Mouse (Mus musculus): ENCODE data around the gene Id2. TPM values are rescaled to one million over a fixed set of nuclear protein-coding genes. Genes with fewer than 3 reads are reported as not detected.
A peak's percentile ranks its signal among the peaks of the same experiment; 100 is the strongest.

Id2 gene
- 188 and 198 TPM in 2 replicates for polyA plus RNA-seq (2014; fragmentation: Nextera tagmentation; extraction: Ambion mirVana)

DNA sequence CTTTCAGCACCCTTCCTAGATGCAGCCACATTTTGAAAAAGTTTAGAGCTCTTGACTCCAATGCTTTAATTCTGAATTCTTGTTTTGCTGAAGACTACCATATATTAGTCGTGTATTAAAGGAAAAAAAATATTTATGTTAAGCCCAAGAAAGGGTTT, at the start of gene Id2:
Gene Id2 (minus strand): TSS at position 89 of the 158 bp plus-strand sequence.
- Histone ChIP-seq H3K36me3 (ENCODE audit: control insufficient read depth, insufficient read depth, low read length) (no peaks in the 10 kb centered on the region), H3K4me1 (replicated peaks; ENCODE audit: control insufficient read depth, insufficient read depth, low read length) (peaks cover 39% of the 10 kb centered on the region), H3K4me3 (ENCODE audit: low read depth, low read length) (peak within 1 kb of the TSS; percentile 71), H3K9me3 (ENCODE audit: control insufficient read depth, low read length) (no peaks in the 10 kb centered on the region), H3K27me3 (ENCODE audit: control insufficient read depth, insufficient read depth, low read length) (peaks cover 5% of the 10 kb centered on the region), H3K9ac (ENCODE audit: low read length) (peak within 1 kb of the TSS; percentile 82), H3K4me2 (ENCODE audit: low read depth, low read length, severe bottlenecking) (peak within 1 kb of the TSS; percentile 92), H3K27ac (ENCODE audit: low read depth, low read length) (peak within 1 kb of the TSS; percentile 92)
- no peak for ATAC-seq (replicated peaks; ENCODE audit: low FRiP score)
- DNase-seq (ENCODE audit: low spot score), result no peak
- 5% methylated on average over 1 of the region's 1 CpGs for WGBS

DNA sequence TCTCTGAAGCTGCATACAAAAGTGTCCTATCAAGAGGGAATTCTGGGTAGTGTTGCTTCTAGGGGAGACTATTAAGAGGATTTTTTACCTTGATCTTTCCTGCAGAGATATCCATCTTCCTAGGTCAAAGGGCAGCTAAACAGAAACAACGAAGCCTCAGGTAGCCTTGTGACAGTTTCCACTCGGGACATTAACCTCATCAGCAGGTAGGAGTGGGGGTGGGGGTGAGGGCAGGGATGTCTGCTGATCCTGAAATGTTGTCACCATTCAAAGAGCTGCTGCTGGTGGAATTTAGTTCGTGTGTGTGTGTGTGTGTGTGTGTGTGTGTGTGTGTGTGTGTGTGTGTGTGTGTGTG, 48.4 kb upstream of the Id2 start:
- WGBS, result 82% methylated on average over 3 of the region's 3 CpGs
- H3K4me2 ChIP-seq (ENCODE audit: low read depth, low read length, severe bottlenecking), result no peak overlapping the region
- H3K27ac ChIP-seq (ENCODE audit: low read depth, low read length), result no peak overlapping the region
- no peak overlapping the region for H3K9ac ChIP-seq (ENCODE audit: low read length)
- no peak overlapping the region for H3K4me3 ChIP-seq (ENCODE audit: low read depth, low read length)
- ATAC-seq (replicated peaks; ENCODE audit: low FRiP score), result no peak
- DNase-seq (ENCODE audit: low spot score), result no peak
- H3K36me3 ChIP-seq (ENCODE audit: control insufficient read depth, insufficient read depth, low read length), result no peaks in the 10 kb centered on the region
- H3K27me3 ChIP-seq (ENCODE audit: control insufficient read depth, insufficient read depth, low read length), result no peaks in the 10 kb centered on the region
- H3K9me3 ChIP-seq (ENCODE audit: control insufficient read depth, low read length), result no peaks in the 10 kb centered on the region
- H3K4me1 ChIP-seq (replicated peaks; ENCODE audit: control insufficient read depth, insufficient read depth, low read length), result 0 out of 2 replicates have a peak, but pooled peaks cover 3% of the 10 kb centered on the region

DNA sequence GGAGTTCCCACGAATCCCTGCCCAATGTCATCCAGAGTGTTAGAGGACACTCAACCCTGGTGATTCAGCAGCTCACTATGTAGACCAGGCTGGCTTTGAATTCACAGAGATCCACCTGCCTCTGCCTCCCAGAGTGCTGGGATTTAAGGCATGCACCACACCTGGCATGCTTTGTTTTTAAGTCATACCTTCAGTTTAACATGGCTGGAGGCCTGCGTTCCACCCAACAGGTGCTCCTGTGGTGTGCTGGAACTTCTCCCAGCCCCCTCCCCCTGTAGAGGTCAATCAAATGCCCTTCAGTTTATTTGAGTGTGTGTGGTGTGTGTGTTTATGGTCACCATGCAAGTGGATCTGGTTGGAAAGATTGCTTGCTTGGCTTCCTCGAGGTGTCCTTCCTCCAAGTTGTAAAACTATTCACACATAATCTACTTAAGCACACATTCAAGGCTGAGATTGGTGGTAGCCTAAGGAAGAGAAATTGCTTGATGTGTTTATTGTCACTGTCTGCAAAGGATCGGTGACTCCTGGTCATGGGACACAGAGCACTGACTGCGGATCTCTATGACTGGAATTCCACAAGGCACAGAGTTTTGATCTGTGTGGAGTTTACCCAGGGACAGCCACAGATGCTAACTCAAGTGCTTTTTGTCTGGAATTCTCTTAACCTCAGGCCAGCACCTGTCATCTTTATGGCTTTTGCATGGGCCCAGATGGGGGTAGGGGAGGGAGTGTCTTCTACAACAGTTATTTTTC, 47.8 kb upstream of the Id2 start:
- Histone ChIP-seq H3K27me3 (ENCODE audit: control insufficient read depth, insufficient read depth, low read length) (no peaks in the 10 kb centered on the region), H3K36me3 (ENCODE audit: control insufficient read depth, insufficient read depth, low read length) (no peaks in the 10 kb centered on the region), H3K4me1 (replicated peaks; ENCODE audit: control insufficient read depth, insufficient read depth, low read length) (0 out of 2 replicates have a peak, but pooled peaks cover 3% of the 10 kb centered on the region), H3K9ac (ENCODE audit: low read length) (no peak overlapping the region), H3K9me3 (ENCODE audit: control insufficient read depth, low read length) (no peaks in the 10 kb centered on the region), H3K4me2 (ENCODE audit: low read depth, low read length, severe bottlenecking) (no peak overlapping the region), H3K4me3 (ENCODE audit: low read depth, low read length) (no peak overlapping the region), H3K27ac (ENCODE audit: low read depth, low read length) (no peak overlapping the region)
- ATAC-seq (replicated peaks; ENCODE audit: low FRiP score) (no peak), DNase-seq (ENCODE audit: low spot score) (no peak)
- 93% methylated on average over 5 of the region's 5 CpGs for WGBS

DNA sequence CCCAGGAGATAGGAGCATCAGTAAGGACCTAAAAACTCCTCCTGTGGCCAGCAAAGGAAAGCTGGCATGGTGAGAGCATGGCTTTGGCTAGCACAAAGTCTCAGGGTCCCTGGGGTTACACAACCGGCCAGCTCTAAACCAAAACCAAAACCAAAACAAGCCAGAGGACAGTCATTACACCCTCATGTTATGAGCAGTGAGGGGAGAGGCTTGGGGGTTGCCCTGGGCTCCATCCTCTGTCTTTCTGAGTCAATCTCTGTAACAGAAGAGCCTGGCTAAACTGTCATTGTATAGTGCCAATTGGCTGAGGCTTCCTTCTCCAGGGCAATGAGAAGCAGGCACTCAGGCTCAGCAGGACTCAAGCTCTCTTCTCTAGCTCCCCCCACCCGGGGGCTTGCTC, 46.6 kb upstream of the Id2 start:
- Histone ChIP-seq H3K27ac (ENCODE audit: low read depth, low read length) (no peak overlapping the region), H3K4me3 (ENCODE audit: low read depth, low read length) (no peak overlapping the region), H3K4me2 (ENCODE audit: low read depth, low read length, severe bottlenecking) (no peak overlapping the region), H3K9ac (ENCODE audit: low read length) (no peak overlapping the region), H3K27me3 (ENCODE audit: control insufficient read depth, insufficient read depth, low read length) (no peaks in the 10 kb centered on the region), H3K9me3 (ENCODE audit: control insufficient read depth, low read length) (no peaks in the 10 kb centered on the region), H3K36me3 (ENCODE audit: control insufficient read depth, insufficient read depth, low read length) (no peaks in the 10 kb centered on the region), H3K4me1 (replicated peaks; ENCODE audit: control insufficient read depth, insufficient read depth, low read length) (0 out of 2 replicates have a peak, but pooled peaks cover 3% of the 10 kb centered on the region)
- 52% methylated on average over 2 of the region's 2 CpGs for WGBS
- no peak for DNase-seq (ENCODE audit: low spot score)
- no peak for ATAC-seq (replicated peaks; ENCODE audit: low FRiP score)

DNA sequence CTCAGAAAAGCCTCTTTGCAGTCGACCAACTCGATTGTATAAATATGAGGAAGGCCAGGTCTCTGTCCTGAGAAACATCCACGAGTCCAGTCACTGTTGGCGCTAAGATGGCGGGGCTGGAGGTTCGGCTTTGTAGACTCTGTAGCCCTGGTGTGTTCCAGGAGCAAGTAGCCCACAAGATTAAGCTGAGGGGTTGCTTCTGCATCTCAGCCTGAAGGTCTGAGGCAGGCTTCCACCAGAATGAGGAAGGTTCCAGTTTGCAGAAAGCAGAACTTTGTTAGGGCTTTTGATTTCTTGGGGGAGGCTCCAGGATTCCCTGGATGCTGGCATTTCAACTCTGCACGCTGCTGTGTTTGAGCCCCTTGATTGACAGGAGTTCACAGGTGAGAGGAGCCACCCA, 45.3 kb upstream of the Id2 start:
- Histone ChIP-seq H3K27ac (ENCODE audit: low read depth, low read length) (no peak overlapping the region), H3K9ac (ENCODE audit: low read length) (no peak overlapping the region), H3K27me3 (ENCODE audit: control insufficient read depth, insufficient read depth, low read length) (no peaks in the 10 kb centered on the region), H3K36me3 (ENCODE audit: control insufficient read depth, insufficient read depth, low read length) (no peaks in the 10 kb centered on the region), H3K4me2 (ENCODE audit: low read depth, low read length, severe bottlenecking) (no peak overlapping the region), H3K9me3 (ENCODE audit: control insufficient read depth, low read length) (no peaks in the 10 kb centered on the region), H3K4me3 (ENCODE audit: low read depth, low read length) (no peak overlapping the region), H3K4me1 (replicated peaks; ENCODE audit: control insufficient read depth, insufficient read depth, low read length) (0 out of 2 replicates have a peak, but pooled peaks cover 3% of the 10 kb centered on the region)
- 77% methylated on average over 7 of the region's 7 CpGs for WGBS
- no peak for DNase-seq (ENCODE audit: low spot score)
- no peak for ATAC-seq (replicated peaks; ENCODE audit: low FRiP score)

DNA sequence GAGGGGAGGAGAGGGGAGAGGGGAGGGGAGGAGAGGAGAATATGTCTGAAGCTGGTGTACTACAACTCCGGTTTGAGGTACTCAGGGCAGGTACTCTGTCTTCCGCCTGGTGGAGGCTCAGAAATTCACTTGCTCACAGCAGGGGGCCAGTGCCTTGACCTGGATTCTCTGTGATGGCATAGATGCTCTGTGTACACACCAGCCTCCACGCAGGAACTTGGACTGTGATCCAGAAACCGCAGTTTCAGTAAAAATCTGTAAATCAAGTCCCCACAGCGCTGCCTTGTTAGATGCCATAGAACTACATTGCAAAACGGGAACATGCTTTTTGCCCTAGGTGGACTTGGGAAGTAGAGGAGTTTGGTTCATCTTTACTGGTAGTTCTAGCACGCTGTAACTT, 44.4 kb upstream of the Id2 start:
- Histone ChIP-seq H3K4me3 (ENCODE audit: low read depth, low read length) (no peak overlapping the region), H3K4me2 (ENCODE audit: low read depth, low read length, severe bottlenecking) (no peak overlapping the region), H3K9ac (ENCODE audit: low read length) (no peak overlapping the region), H3K27ac (ENCODE audit: low read depth, low read length) (no peak overlapping the region), H3K27me3 (ENCODE audit: control insufficient read depth, insufficient read depth, low read length) (no peaks in the 10 kb centered on the region), H3K4me1 (replicated peaks; ENCODE audit: control insufficient read depth, insufficient read depth, low read length) (0 out of 2 replicates have a peak, but pooled peaks cover 3% of the 10 kb centered on the region), H3K36me3 (ENCODE audit: control insufficient read depth, insufficient read depth, low read length) (no peaks in the 10 kb centered on the region), H3K9me3 (ENCODE audit: control insufficient read depth, low read length) (no peaks in the 10 kb centered on the region)
- DNase-seq (ENCODE audit: low spot score) (no peak), ATAC-seq (replicated peaks; ENCODE audit: low FRiP score) (no peak)
- WGBS, result 69% methylated on average over 7 of the region's 7 CpGs

DNA sequence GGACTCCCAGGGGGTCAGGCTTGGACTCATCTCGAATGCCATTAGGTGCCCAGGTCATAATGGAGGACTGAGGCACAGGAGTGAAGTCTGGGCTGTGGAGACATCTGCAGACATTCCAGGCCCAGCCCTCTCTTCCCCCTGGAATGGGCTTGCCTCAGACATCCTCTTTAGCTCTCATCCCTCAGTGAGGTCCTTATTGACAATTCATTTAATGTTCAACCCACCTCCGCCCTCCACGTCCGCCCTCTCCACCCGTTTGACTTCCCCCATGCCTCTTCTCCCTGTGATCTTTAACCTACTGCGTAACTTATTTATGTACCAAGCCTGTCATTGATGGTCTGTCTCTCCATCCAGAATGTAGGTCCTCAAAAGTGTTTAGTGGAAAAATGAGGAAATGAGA, 43.2 kb upstream of the Id2 start:
- Histone ChIP-seq H3K27me3 (ENCODE audit: control insufficient read depth, insufficient read depth, low read length) (no peaks in the 10 kb centered on the region), H3K4me2 (ENCODE audit: low read depth, low read length, severe bottlenecking) (no peak overlapping the region), H3K9ac (ENCODE audit: low read length) (no peak overlapping the region), H3K4me3 (ENCODE audit: low read depth, low read length) (no peak overlapping the region), H3K36me3 (ENCODE audit: control insufficient read depth, insufficient read depth, low read length) (no peaks in the 10 kb centered on the region), H3K4me1 (replicated peaks; ENCODE audit: control insufficient read depth, insufficient read depth, low read length) (0 out of 2 replicates have a peak, but pooled peaks cover 3% of the 10 kb centered on the region), H3K27ac (ENCODE audit: low read depth, low read length) (no peak overlapping the region), H3K9me3 (ENCODE audit: control insufficient read depth, low read length) (no peaks in the 10 kb centered on the region)
- no peak for DNase-seq (ENCODE audit: low spot score)
- WGBS, result 85% methylated on average over 6 of the region's 6 CpGs
- ATAC-seq (replicated peaks; ENCODE audit: low FRiP score), result no peak

DNA sequence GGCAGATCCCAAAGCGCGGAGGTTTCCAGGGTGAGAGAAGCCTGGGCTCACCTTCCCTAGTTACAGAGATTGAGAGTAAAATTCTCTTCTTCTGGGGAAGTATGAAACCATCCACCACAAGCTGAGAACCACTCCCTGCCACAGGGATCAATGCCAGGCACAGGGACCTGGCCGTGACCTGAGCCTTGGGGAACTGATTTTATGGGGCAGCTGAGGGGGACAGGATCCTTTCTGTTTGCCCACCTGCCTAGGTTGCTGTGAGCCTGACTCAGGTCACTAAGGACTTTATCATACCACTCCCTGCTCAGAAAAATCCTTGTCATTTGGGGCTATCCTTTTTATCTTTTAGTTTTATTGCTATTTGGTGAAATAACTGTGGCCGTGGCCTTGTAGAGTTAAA, 41.7 kb upstream of the Id2 start:
- DNase-seq (ENCODE audit: low spot score) (no peak), ATAC-seq (replicated peaks; ENCODE audit: low FRiP score) (no peak)
- no peaks in the 10 kb centered on the region for H3K27me3 ChIP-seq (ENCODE audit: control insufficient read depth, insufficient read depth, low read length)
- H3K27ac ChIP-seq (ENCODE audit: low read depth, low read length), result no peak overlapping the region
- H3K4me3 ChIP-seq (ENCODE audit: low read depth, low read length), result no peak overlapping the region
- no peak overlapping the region for H3K4me2 ChIP-seq (ENCODE audit: low read depth, low read length, severe bottlenecking)
- H3K36me3 ChIP-seq (ENCODE audit: control insufficient read depth, insufficient read depth, low read length), result no peaks in the 10 kb centered on the region
- 0 out of 2 replicates have a peak, but pooled peaks cover 3% of the 10 kb centered on the region for H3K4me1 ChIP-seq (replicated peaks; ENCODE audit: control insufficient read depth, insufficient read depth, low read length)
- no peaks in the 10 kb centered on the region for H3K9me3 ChIP-seq (ENCODE audit: control insufficient read depth, low read length)
- WGBS, result 96% methylated on average over 4 of the region's 4 CpGs
- H3K9ac ChIP-seq (ENCODE audit: low read length), result no peak overlapping the region

DNA sequence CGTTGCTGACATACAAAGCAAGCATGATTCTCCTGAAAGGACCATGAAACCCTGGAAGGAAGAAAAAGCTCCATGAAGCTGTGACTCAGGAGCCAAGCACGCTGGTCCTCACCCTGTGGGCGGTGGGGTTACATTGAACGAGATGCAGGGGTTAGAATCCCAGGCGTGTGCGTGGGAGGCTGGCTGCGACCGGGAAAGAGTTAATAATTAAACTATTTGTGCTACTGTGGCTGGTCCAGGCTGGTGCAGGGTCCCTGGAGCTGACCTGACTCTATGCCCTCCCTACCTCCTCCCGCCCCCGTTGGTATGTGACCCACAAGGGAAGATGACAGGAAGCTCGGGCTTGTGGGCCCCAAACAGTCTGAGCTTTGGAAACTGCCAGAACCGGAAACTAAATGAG, 35.1 kb upstream of the Id2 start:
- H3K27ac ChIP-seq (ENCODE audit: low read depth, low read length), result no peak overlapping the region
- H3K4me3 ChIP-seq (ENCODE audit: low read depth, low read length), result no peak overlapping the region
- H3K36me3 ChIP-seq (ENCODE audit: control insufficient read depth, insufficient read depth, low read length), result no peaks in the 10 kb centered on the region
- H3K4me2 ChIP-seq (ENCODE audit: low read depth, low read length, severe bottlenecking), result no peak overlapping the region
- no peaks in the 10 kb centered on the region for H3K27me3 ChIP-seq (ENCODE audit: control insufficient read depth, insufficient read depth, low read length)
- no peak overlapping the region for H3K9ac ChIP-seq (ENCODE audit: low read length)
- DNase-seq (ENCODE audit: low spot score) (no peak), ATAC-seq (replicated peaks; ENCODE audit: low FRiP score) (no peak)
- H3K4me1 ChIP-seq (replicated peaks; ENCODE audit: control insufficient read depth, insufficient read depth, low read length), result peaks cover 8% of the 10 kb centered on the region; the same call in 1 of the 2 replicates
- no peaks in the 10 kb centered on the region for H3K9me3 ChIP-seq (ENCODE audit: control insufficient read depth, low read length)
- WGBS, result 87% methylated on average over 12 of the region's 12 CpGs

All from forebrain, embryonic 11.5 days (tissue).